Mouse (Mus musculus): ENCODE measurements around the gene Zfand2b. TPM values are rescaled to one million over a fixed set of nuclear protein-coding genes. Genes with fewer than 3 reads are reported as not detected.

Zfand2b gene
- polyA plus RNA-seq, 1 experiment from 2014 or later = 30.4 TPM

DNA sequence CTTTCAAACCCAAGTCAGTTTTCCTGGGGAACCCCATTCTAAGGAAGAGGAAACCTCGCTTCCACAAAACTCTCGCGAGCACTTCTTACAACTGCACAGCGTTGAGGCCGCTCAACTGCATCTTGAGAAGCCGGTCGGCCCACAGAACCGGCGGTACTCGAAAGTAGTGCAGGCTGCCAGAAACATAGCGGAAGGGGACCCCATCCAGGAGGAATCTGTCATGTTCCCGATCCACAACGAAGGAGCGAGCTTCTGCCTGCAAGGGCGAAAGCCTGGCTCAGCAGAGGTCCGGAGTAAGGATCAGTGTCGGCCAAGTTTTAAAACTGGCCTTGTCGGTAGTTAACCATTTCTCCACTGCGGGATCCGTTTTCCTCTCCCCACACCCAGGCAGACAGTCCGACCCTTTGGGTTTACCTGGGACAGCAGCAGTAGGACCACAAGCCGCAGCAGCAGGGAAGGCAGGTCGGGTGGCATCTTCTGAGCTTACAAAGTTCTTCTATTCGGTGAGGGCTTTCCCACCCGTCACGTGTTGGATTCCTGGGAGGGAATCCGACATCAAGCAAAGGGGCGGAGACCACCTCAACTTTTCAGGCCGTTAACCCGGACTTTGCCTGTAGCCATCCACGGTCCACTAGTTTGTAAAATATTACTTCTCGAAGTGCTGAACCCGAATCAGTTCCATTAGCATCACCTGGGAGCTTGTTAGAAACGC lies 40.7 kb downstream of the Zfand2b start:
- Histone ChIP-seq H3K4me3 (replicated peaks) (peak overlapping the region; percentile 74), H3K27ac (no peak overlapping the region), H3K9ac (peak overlapping the region; percentile 66), H3K27me3 (peaks cover 9% of the 10 kb centered on the region), H3K36me3 (replicated peaks) (peaks cover 22% of the 10 kb centered on the region), H3K4me1 (peaks cover 39% of the 10 kb centered on the region), H3K9me3 (no peaks in the 10 kb centered on the region), H3K4me2 (peak overlapping the region; percentile 96)
- ATAC-seq (ENCODE audit: low FRiP score) = no peak
- WGBS = 17% methylated on average over 34 of the region's 34 CpGs

DNA sequence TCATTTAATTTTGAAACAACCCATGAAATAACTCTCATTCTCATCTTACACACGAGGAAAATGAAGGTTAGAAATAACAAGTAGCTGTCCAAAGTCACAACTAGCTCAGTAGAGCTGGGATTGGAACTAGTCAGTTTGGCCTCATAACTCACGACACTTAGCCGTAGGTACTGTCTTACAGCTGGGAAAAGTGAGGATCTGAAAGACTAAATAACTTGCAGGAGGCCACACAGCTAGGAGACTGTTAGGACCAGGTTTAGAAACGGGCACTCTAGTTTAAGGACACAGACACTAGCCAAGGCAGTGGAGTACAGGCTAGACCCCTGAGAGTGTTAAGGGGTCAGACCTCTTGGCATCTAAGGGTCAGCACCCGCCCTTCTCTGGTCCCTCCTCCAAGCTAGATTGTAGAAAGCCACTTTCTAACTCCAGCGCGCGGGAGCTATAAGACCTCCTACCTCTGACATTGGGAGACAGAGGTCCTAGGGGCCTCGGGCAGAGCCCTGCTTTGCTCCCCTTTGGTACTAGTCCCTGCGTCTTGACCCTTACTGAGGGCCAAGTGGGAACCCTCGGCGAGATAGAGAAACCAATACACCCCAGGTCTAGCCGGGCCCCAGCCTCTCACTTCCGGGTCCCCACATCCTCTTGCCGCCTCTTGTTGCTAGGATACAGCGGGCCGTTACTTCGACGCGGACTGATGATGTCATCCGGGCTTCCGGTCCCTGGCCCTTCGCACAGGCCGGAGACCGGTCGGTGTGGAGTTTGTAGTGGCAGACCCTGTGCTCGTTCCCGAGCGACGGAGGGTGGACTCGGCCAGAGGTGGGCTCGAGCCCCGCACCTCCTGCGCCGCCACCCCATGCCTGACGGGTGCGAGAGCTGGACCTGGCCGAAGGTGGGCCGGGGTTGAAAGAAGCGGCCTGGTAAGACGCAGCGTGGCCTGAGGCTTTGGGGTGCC lies 42.0 kb downstream of the Zfand2b start, which contains the start of the genes Glb1l and Stk16:
TSS of gene Glb1l (minus strand) at position 678 of the 952 bp plus-strand sequence.
TSS of gene Stk16 (plus strand) at position 703 of the 952 bp plus-strand sequence.
- Histone ChIP-seq H3K27ac (no peak within 1 kb of the TSS), H3K27me3 (peaks cover 9% of the 10 kb centered on the region), H3K4me1 (peaks cover 39% of the 10 kb centered on the region), H3K4me3 (replicated peaks) (peak within 1 kb of the TSS; percentile 74), H3K9ac (peak within 1 kb of the TSS; percentile 81), H3K9me3 (no peaks in the 10 kb centered on the region), H3K36me3 (replicated peaks) (peaks cover 35% of the 10 kb centered on the region), H3K4me2 (peak within 1 kb of the TSS; percentile 96)
- 6% methylated on average over 42 of the region's 42 CpGs for WGBS
- peak; percentile 96 for ATAC-seq (ENCODE audit: low FRiP score)

DNA sequence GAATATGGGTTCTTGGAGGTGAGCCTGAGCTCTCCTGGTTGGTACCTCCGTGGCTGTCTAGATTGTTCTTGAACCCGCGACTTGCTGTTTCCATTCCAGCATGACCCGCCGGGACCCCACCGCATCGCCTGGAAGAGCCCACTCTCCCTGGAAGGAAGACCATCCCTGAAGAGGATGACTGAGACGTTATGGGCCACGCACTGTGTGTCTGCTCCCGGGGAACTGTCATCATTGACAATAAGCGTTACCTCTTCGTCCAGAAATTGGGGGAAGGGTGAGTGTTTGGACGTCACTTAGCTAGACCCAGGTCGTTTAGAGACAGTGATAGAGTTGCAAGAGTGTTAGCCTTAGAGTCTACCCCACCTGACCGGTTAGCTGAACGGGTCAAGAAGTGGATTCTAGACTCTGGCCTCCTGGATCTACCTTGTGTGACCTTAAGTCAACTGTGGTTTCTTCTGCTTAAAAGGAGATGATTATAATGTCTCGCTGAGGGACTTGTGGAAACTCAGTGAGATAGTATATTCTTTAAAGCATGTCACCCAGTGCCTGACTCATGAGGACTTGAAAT lies 42.8 kb downstream of the Zfand2b start:
- WGBS = 11% methylated on average over 17 of the region's 17 CpGs
- 0 out of 2 replicates have a peak, but pooled peaks have one; percentile 3 for ATAC-seq (ENCODE audit: low FRiP score)

DNA sequence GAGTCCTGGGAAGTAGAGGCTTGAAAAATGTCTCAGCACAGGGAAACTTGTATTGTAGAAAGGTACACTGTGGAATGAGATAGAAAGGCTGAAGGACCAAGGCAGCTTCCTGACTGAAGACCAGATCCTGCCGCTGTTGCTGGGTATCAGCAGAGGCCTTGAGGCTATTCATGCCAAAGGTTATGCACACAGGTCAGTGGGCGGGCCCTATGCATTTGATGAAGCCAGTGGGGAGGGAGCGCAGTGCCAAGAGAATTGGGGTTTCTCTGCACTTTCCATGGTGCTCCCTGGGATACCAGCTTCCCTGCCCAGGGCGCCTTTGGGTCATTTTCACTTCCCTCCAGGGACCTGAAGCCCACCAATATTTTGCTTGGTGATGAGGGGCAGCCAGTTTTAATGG lies 44.1 kb downstream of the Zfand2b start:
- Histone ChIP-seq H3K27ac (no peak overlapping the region), H3K9me3 (no peaks in the 10 kb centered on the region), H3K4me2 (no peak overlapping the region), H3K4me3 (replicated peaks) (no peak overlapping the region), H3K36me3 (replicated peaks) (peaks cover 41% of the 10 kb centered on the region), H3K9ac (no peak overlapping the region; the same call in 1 of the 2 replicates), H3K27me3 (peaks cover 28% of the 10 kb centered on the region), H3K4me1 (peaks cover 39% of the 10 kb centered on the region)
- ATAC-seq (ENCODE audit: low FRiP score) = no peak
- 89% methylated on average over 4 of the region's 4 CpGs for WGBS

More for the DNA sequence above, 42.8 kb downstream of the Zfand2b start:
- Histone ChIP-seq H3K9me3 (no peaks in the 10 kb centered on the region), H3K27ac (no peak overlapping the region), H3K27me3 (peaks cover 14% of the 10 kb centered on the region), H3K36me3 (replicated peaks) (peaks cover 41% of the 10 kb centered on the region), H3K9ac (peak overlapping the region; percentile 81), H3K4me2 (peak overlapping the region; percentile 96), H3K4me1 (peaks cover 39% of the 10 kb centered on the region), H3K4me3 (replicated peaks) (peak overlapping the region; percentile 74)

DNA sequence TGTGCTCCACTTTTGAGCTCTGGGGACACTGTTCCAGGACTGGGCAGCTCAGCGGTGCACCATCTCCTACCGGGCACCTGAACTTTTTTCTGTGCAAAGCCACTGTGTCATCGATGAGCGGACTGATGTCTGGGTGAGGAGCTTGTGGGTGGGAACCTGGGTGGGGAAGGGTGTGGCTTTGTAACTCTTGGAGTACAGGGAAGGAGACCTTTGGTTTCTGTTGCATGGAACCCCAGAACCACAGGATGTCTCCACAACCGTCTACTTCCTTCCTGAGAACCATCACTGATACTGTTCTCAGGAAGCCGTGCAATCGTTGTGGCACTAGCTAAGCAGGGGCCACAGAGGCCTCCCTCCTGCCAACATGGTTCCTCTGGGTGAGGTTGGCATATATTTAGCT lies 44.6 kb downstream of the Zfand2b start:
- Histone ChIP-seq H3K36me3 (replicated peaks) (peaks cover 41% of the 10 kb centered on the region), H3K27me3 (peaks cover 33% of the 10 kb centered on the region), H3K9ac (no peak overlapping the region), H3K27ac (no peak overlapping the region), H3K9me3 (no peaks in the 10 kb centered on the region), H3K4me1 (peaks cover 40% of the 10 kb centered on the region), H3K4me2 (no peak overlapping the region), H3K4me3 (replicated peaks) (no peak overlapping the region)
- no peak for ATAC-seq (ENCODE audit: low FRiP score)
- WGBS = 91% methylated on average over 7 of the region's 7 CpGs

DNA sequence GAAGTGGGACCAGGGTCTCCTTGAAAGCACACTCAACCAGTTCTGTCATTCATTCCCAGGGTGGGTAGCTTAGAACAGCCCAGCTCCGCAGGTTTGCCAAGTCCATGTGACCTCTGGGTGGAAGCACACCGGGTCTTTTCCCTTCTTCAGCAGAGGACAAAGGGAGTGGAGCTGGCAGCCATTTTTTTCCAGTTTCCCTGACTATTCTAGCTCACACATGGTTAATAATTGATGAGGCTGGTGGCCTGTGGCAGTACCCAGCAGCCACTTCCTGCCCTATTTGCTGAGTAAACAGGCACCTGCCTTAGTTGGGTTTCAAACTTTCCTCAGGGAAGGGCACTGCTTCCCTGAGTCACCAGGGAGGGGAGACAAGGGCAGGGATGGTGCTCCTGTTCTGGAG lies 46.0 kb downstream of the Zfand2b start:
- Histone ChIP-seq H3K9me3 (no peaks in the 10 kb centered on the region), H3K27me3 (peaks cover 41% of the 10 kb centered on the region), H3K4me1 (peaks cover 42% of the 10 kb centered on the region), H3K36me3 (replicated peaks) (peaks cover 41% of the 10 kb centered on the region), H3K27ac (no peak overlapping the region), H3K4me2 (no peak overlapping the region), H3K4me3 (replicated peaks) (no peak overlapping the region), H3K9ac (no peak overlapping the region)
- ATAC-seq (ENCODE audit: low FRiP score) = no peak
- WGBS = 78% methylated on average over 2 of the region's 2 CpGs

DNA sequence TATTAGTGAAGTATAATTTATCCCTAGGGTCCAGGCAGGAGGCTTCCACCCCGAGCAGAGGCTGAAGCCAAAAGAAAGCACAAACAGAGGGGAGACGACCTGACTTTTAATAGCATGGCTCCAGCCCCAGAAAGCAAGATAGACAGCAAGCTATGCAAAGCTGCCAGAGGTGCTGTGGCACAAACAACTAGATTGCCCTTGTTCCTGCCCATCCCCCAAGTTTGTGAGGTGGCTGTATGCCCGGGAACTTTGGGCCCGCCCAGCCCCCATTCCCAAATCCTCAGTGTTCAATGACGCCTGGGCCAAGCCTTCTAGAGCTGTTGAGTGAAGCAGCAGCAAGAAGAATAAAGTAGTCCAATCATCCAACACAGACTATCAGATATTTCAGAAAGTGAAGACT lies 46.4 kb downstream of the Zfand2b start:
- no peak for ATAC-seq (ENCODE audit: low FRiP score)
- WGBS = 78% methylated on average over 5 of the region's 5 CpGs

DNA sequence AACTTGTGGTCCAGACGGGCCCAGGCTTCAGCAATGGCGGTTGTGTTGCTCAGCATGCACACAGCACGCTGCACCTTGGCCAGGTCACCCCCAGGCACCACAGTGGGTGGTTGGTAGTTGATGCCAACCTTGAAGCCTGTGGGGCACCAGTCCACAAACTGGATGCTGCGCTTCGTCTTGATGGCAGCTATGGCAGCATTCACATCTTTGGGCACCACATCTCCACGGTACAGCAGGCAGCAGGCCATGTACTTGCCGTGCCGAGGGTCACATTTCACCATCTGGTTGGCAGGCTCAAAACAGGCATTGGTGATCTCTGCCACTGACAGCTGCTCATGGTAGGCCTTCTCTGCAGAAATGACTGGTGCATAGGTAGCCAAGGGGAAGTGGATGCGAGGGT lies 47.3 kb downstream of the Zfand2b start:
- peaks cover 51% of the 10 kb centered on the region for H3K27me3 ChIP-seq

More for the DNA sequence above, 46.4 kb downstream of the Zfand2b start:
- H3K27me3 ChIP-seq = peaks cover 42% of the 10 kb centered on the region
- H3K9ac ChIP-seq = no peak overlapping the region
- H3K9me3 ChIP-seq = no peaks in the 10 kb centered on the region
- no peak overlapping the region for H3K4me2 ChIP-seq
- H3K36me3 ChIP-seq (replicated peaks) = peaks cover 41% of the 10 kb centered on the region
- no peak overlapping the region for H3K4me3 ChIP-seq (replicated peaks)
- peaks cover 42% of the 10 kb centered on the region for H3K4me1 ChIP-seq
- no peak overlapping the region for H3K27ac ChIP-seq

DNA sequence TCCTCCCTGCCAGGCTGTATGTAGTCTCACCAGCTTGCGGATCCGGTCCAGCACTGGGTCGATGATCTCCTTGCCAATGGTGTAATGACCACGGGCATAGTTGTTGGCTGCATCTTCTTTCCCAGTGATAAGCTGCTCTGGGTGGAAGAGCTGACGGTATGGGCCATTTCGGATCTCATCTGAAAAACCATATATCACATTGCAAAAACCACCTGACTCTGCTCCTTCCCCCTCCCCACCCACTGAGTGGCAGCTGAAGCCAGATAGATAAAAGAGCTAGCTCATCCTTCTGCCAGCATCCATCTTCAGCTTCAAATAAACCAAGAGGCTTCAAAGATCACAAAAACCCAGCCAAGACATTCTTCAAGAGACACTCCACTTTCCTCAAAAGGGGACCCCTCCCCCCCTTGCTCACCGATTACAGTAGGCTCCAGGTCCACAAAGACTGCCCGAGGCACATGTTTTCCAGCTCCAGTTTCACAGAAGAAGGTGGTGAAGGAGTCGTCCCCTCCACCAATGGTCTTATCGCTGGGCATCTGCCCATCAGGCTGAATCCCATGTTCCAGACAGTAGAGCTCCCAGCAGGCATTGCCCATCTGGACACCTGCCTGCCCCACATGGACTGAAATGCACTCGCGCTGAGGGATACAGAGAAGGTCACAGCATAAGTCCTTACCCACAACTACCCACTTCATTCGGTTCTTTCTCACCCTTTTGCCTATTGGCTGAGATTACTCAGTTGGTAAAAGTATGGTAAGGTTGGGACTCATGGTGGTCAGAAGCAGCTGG lies 48.5 kb downstream of the Zfand2b start:
- H3K4me2 ChIP-seq = no peak overlapping the region
- WGBS = 85% methylated on average over 13 of the region's 13 CpGs
- H3K4me3 ChIP-seq (replicated peaks) = no peak overlapping the region
- H3K36me3 ChIP-seq (replicated peaks) = peaks cover 39% of the 10 kb centered on the region
- H3K27me3 ChIP-seq = peaks cover 63% of the 10 kb centered on the region
- no peak overlapping the region for H3K9ac ChIP-seq
- no peaks in the 10 kb centered on the region for H3K9me3 ChIP-seq
- no peak for ATAC-seq (ENCODE audit: low FRiP score)
- peaks cover 28% of the 10 kb centered on the region for H3K4me1 ChIP-seq
- H3K27ac ChIP-seq = no peak overlapping the region

More for the DNA sequence above, 47.3 kb downstream of the Zfand2b start:
- no peaks in the 10 kb centered on the region for H3K9me3 ChIP-seq
- peaks cover 37% of the 10 kb centered on the region for H3K4me1 ChIP-seq
- no peak overlapping the region for H3K9ac ChIP-seq
- ATAC-seq (ENCODE audit: low FRiP score) = no peak
- H3K4me3 ChIP-seq (replicated peaks) = no peak overlapping the region
- H3K27ac ChIP-seq = no peak overlapping the region
- 94% methylated on average over 9 of the region's 9 CpGs for WGBS
- no peak overlapping the region for H3K4me2 ChIP-seq
- peaks cover 41% of the 10 kb centered on the region for H3K36me3 ChIP-seq (replicated peaks)

DNA sequence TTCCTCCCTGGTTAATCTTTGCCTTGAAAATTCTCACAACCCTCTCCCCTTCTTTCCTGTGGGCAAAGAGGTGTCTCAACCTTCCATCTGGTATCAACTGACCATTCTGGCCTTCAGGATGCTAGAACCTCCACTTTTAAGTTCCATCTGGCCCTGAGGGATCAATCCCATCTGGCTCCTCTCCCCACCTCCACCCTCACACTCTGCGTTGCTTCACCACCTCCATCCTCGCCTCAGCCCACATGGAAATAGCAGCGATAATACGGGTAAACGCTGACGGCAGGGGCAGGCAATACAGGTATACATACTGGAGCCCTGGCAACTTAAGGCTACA lies 49.4 kb downstream of the Zfand2b start:
- Histone ChIP-seq H3K4me2 (peak overlapping the region; percentile 91), H3K9ac (no peak overlapping the region), H3K27ac (no peak overlapping the region), H3K4me1 (peaks cover 19% of the 10 kb centered on the region), H3K27me3 (peaks cover 72% of the 10 kb centered on the region), H3K36me3 (replicated peaks) (peaks cover 32% of the 10 kb centered on the region), H3K9me3 (no peaks in the 10 kb centered on the region), H3K4me3 (replicated peaks) (no peak overlapping the region; the same call in 1 of the 2 replicates)
- WGBS = 1% methylated on average over 6 of the region's 6 CpGs
- no peak for ATAC-seq (ENCODE audit: low FRiP score)

DNA sequence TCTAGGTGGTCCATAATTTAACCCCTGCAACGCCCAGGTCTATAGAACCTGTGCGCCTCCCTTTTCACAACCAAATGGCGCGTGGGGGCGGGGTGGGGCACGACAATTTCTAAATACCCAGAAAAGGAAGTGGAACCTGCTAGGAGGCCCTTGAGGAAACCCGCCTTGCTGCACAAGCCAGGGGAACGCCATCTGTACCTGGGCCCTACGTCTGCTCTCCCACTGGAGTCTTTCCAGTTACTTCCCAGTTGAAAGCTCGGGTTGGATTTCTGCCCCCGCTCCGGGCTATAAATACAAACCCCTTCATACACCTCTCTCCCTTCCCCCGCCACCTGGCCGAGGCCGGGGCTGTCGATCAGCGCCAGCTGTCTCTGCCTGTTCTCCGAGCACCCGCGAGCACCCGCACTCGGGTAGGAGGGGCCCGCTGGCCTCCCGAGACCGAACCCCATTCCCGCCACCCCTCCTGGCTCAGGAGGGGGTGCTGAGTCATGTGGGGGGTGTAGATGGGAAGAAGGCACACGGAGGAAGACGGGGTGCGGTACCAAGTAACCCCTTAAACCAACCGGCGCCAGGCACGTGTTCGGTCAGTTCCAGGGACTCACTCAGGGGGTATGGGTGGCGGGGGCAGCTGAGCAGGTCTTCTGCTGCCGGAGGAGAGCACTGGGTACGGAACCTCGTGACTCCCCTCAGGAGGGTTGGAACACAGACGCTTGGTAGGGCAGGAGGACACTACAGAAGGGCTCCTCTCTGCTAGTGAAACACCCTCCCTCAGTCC lies 50.0 kb downstream of the Zfand2b start:
- Histone ChIP-seq H3K4me1 (peaks cover 17% of the 10 kb centered on the region), H3K9ac (peak overlapping the region; percentile 47; the same call in 1 of the 2 replicates), H3K27me3 (peaks cover 76% of the 10 kb centered on the region), H3K9me3 (no peaks in the 10 kb centered on the region), H3K4me3 (replicated peaks) (peak overlapping the region; percentile 50), H3K4me2 (peak overlapping the region; percentile 91), H3K27ac (no peak overlapping the region), H3K36me3 (replicated peaks) (peaks cover 26% of the 10 kb centered on the region)
- ATAC-seq (ENCODE audit: low FRiP score) = peak; percentile 48
- WGBS = 2% methylated on average over 38 of the region's 38 CpGs

All from forebrain, embryonic 12.5 days (tissue).